8 mouse cellular contexts compared by ENCODE assay signal in genomic region chr8:3492901-3493844, GRCm38 (mm10). TPM values are rescaled to one million over a fixed set of nuclear protein-coding genes. Genes with fewer than 3 reads are reported as not detected.
A peak's percentile ranks its signal among the peaks of the same experiment; 100 is the strongest.
DNase-seq lines count a peak whose midpoint lies in the region; ATAC-seq lines count a peak whose summit lies in the region.

Gene Zfp358, plus strand, starts transcription at chr8:3493138.

- H3K27ac ChIP-seq in embryonic facial prominence, embryonic 15.5 days (replicated peaks), result peak within 1 kb of the TSS; percentile 93
- peak within 1 kb of the TSS; percentile 83 for H3K27ac ChIP-seq in heart, embryonic 12.5 days (ENCODE audit: poor library complexity, severe bottlenecking)
- H3K27ac ChIP-seq in kidney, embryonic 16.5 days (ENCODE audit: low read length), result peak within 1 kb of the TSS; percentile 87
- H3K27ac ChIP-seq in liver, embryonic 13.5 days, result no peak within 1 kb of the TSS

- WGBS in embryonic facial prominence, embryonic 15.5 days, result under 1% methylated on average over 63 of the region's 64 CpGs
- under 1% methylated on average over 55 of the region's 64 CpGs for WGBS in heart, embryonic 12.5 days
- under 1% methylated on average over 44 of the region's 64 CpGs for WGBS in kidney, embryonic 16.5 days
- WGBS in liver, embryonic 13.5 days (ENCODE audit: insufficient replicate concordance), result under 1% methylated on average over 64 of the region's 64 CpGs

- DNase-seq in 416B (ENCODE audit: low read depth), result peak; percentile 56
- peak; percentile 82 to 90 for DNase-seq in adrenal gland, postnatal 36 days
- DNase-seq in liver, embryonic 13.5 days, result peak; percentile 52
- peak; percentile 31 to 48 for DNase-seq in natural killer cell, adult 2 months (ENCODE audit: low spot score in 2 of 2)
- DNase-seq in splenic B cell, adult 2 months (ENCODE audit: low read depth, low spot score), result peak; percentile 69

- peaks cover 27% of the 10 kb centered on the region for H3K36me3 ChIP-seq in embryonic facial prominence, embryonic 15.5 days
- peaks cover 36% of the 10 kb centered on the region for H3K36me3 ChIP-seq in heart, embryonic 12.5 days
- H3K36me3 ChIP-seq in kidney, embryonic 16.5 days (ENCODE audit: insufficient read depth, low read length), result peaks cover 32% of the 10 kb centered on the region
- H3K36me3 ChIP-seq in liver, embryonic 13.5 days, result peaks cover 18% of the 10 kb centered on the region
- H3K36me3 ChIP-seq in splenic B cell, adult 2 months (ENCODE audit: control insufficient read depth, insufficient read depth, low read length, poor library complexity, severe bottlenecking), result no peaks in the 10 kb centered on the region

- 0 out of 2 replicates have a peak, but pooled peaks cover 8% of the 10 kb centered on the region for H3K4me1 ChIP-seq in embryonic facial prominence, embryonic 15.5 days
- peaks cover 9% of the 10 kb centered on the region for H3K4me1 ChIP-seq in heart, embryonic 12.5 days (replicated peaks)
- H3K4me1 ChIP-seq in kidney, embryonic 16.5 days (ENCODE audit: insufficient read depth, low read length), result peaks cover 6% of the 10 kb centered on the region
- peaks cover 31% of the 10 kb centered on the region for H3K4me1 ChIP-seq in liver, embryonic 13.5 days (replicated peaks)

- peak within 1 kb of the TSS; percentile 88 for H3K4me3 ChIP-seq in embryonic facial prominence, embryonic 15.5 days (replicated peaks)
- H3K4me3 ChIP-seq in heart, embryonic 12.5 days, result peak within 1 kb of the TSS; percentile 82
- H3K4me3 ChIP-seq in kidney, embryonic 16.5 days (ENCODE audit: low read length), result peak within 1 kb of the TSS; percentile 93
- peak within 1 kb of the TSS; percentile 72 for H3K4me3 ChIP-seq in liver, embryonic 13.5 days (replicated peaks)

- no peaks in the 10 kb centered on the region for H3K27me3 ChIP-seq in embryonic facial prominence, embryonic 15.5 days
- no peaks in the 10 kb centered on the region for H3K27me3 ChIP-seq in heart, embryonic 12.5 days (replicated peaks)
- H3K27me3 ChIP-seq in kidney, embryonic 16.5 days (ENCODE audit: insufficient read depth, low read length), result no peaks in the 10 kb centered on the region
- peaks cover 15% of the 10 kb centered on the region; the same call in 1 of the 2 replicates for H3K27me3 ChIP-seq in liver, embryonic 13.5 days
- H3K27me3 ChIP-seq in splenic B cell, adult 2 months (ENCODE audit: control insufficient read depth, insufficient read depth, low read length, poor library complexity, severe bottlenecking), result no peaks in the 10 kb centered on the region

- ATAC-seq in embryonic facial prominence, embryonic 15.5 days (ENCODE audit: insufficient number of reproducible peaks, low FRiP score, low TSS enrichment, low read depth), result peak; percentile 92
- peak; percentile 91 for ATAC-seq in heart, embryonic 12.5 days (ENCODE audit: insufficient number of reproducible peaks, low FRiP score)
- peak; percentile 95 for ATAC-seq in kidney, embryonic 16.5 days (ENCODE audit: low FRiP score, low TSS enrichment)
- ATAC-seq in liver, embryonic 13.5 days (ENCODE audit: low read depth), result peak; percentile 75

- peak within 1 kb of the TSS; percentile 100 for H3K9ac ChIP-seq in embryonic facial prominence, embryonic 15.5 days
- H3K9ac ChIP-seq in heart, embryonic 12.5 days, result peak within 1 kb of the TSS; percentile 97
- H3K9ac ChIP-seq in kidney, embryonic 16.5 days (replicated peaks; ENCODE audit: low read length), result peak within 1 kb of the TSS; percentile 99
- peak within 1 kb of the TSS; percentile 83 for H3K9ac ChIP-seq in liver, embryonic 13.5 days

- H3K4me2 ChIP-seq in embryonic facial prominence, embryonic 15.5 days (replicated peaks), result peak within 1 kb of the TSS; percentile 70
- H3K4me2 ChIP-seq in heart, embryonic 12.5 days, result peak within 1 kb of the TSS; percentile 78
- H3K4me2 ChIP-seq in kidney, embryonic 16.5 days (replicated peaks; ENCODE audit: low read depth, low read length), result peak within 1 kb of the TSS; percentile 75
- peak within 1 kb of the TSS; percentile 86 for H3K4me2 ChIP-seq in liver, embryonic 13.5 days

- no peaks in the 10 kb centered on the region for H3K9me3 ChIP-seq in embryonic facial prominence, embryonic 15.5 days (replicated peaks)
- peaks cover 7% of the 10 kb centered on the region; the same call in 1 of the 2 replicates for H3K9me3 ChIP-seq in heart, embryonic 12.5 days (replicated peaks)
- peaks cover 16% of the 10 kb centered on the region for H3K9me3 ChIP-seq in kidney, embryonic 16.5 days (ENCODE audit: low read length)
- H3K9me3 ChIP-seq in liver, embryonic 13.5 days (replicated peaks), result no peaks in the 10 kb centered on the region; the same call in 1 of the 2 replicates

RNA-seq across cellular contexts. Expression of gene Zfp358, which starts in this region (rescaled TPM):
- total RNA-seq in adrenal gland, postnatal 36 days (2021), result 10 to 100 TPM; 18.3 to 22.3 TPM
- polyA plus RNA-seq in embryonic facial prominence, embryonic 15.5 days (2015; fragmentation: Nextera tagmentation; extraction: Ambion mirVana), result 48.6 and 53.1 TPM in 2 replicates
- 34.2 and 36.2 TPM in 2 replicates for polyA plus RNA-seq in heart, embryonic 12.5 days (2016; fragmentation: Nextera tagmentation; extraction: Ambion mirVana)
- 55.6 and 57.1 TPM in 2 replicates for polyA plus RNA-seq in kidney, embryonic 16.5 days (2015; fragmentation: Nextera tagmentation; extraction: Ambion mirVana)
- 4.4 and 5.2 TPM in 2 replicates for polyA plus RNA-seq in liver, embryonic 13.5 days (2015; fragmentation: Nextera tagmentation; extraction: Ambion mirVana)
